Mouse (Mus musculus) spleen, adult 2 months (tissue): ENCODE measurements around the gene Lyrm4.

ENCODE experiments used
- CTCF ChIP-seq: fragments of 200-500 bp; IDR thresholded peaks from 2 replicates; pipeline ENCODE4 v1.5.1; 2011; ENCODE audit warnings: mild to moderate bottlenecking, inconsistent platforms; ENCODE audit not compliant: insufficient read depth, insufficient read length, insufficient replicate concordance; ENCODE audit errors: extremely low read depth
- POLR2A ChIP-seq: fragments of 200-500 bp; IDR thresholded peaks from 2 replicates; pipeline ENCODE4 v1.6.1; 2011; ENCODE audit warnings: low read depth, low read length, inconsistent platforms

DNA sequence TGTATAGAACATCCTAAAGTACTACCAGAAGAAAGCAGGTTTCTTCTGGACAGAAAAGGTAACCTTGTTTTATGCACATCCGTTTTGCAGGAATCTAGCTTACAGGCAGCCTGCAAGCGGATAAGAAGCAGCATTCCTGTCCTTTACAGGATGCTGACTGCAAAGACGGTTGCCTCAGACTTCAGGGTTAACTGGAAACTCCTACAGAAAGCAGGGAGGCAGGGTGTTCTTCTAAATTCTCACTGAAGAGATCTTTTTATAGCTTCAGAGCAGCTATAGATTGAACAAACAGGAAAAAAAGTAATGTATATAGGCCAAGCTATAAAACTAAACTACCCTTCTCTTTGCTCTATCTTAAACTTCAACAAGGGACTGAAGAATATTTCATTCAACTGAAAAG is 32.6 kb downstream of the Lyrm4 start:
- TF ChIP-seq CTCF (no peak), POLR2A (no peak)
